Mouse (Mus musculus): ENCODE data around the gene Pou3f1. TPM values are rescaled to one million over a fixed set of nuclear protein-coding genes. Genes with fewer than 3 reads are reported as not detected.
"Not testable (repeated sequence)": the region's sequence is repeated elsewhere in the genome, so short reads cannot be mapped to it uniquely, and the experiment has no call there.

The Pou3f1 gene
- polyA plus RNA-seq, 1 experiment = 6.9 TPM

GRCm38 (mm10) chr4:124685897-124686402 lies 29.3 kb downstream of the Pou3f1 start:
- DNase-seq (ENCODE audit: extremely low spot score in 1 of 2, low spot score in 1 of 2) = no peak

- no peak for DNase-seq (ENCODE audit: extremely low spot score in 1 of 2, low spot score in 1 of 2)
These were observed 34.8 kb downstream of the Pou3f1 start for GRCm38 (mm10) chr4:124691455-124691854.

GRCm38 (mm10) chr4:124692416-124692861 lies 35.8 kb downstream of the Pou3f1 start:
- DNase-seq (ENCODE audit: extremely low spot score in 1 of 2, low spot score in 1 of 2) = no peak

GRCm38 (mm10) chr4:124693135-124693894 lies 36.7 kb downstream of the Pou3f1 start, which contains the start of gene Utp11:
TSS of gene Utp11 (minus strand) at chr4:124693600.
- peak; percentile 78 to 91 for DNase-seq (ENCODE audit: extremely low spot score in 1 of 2, low spot score in 1 of 2)

GRCm38 (mm10) chr4:124694572-124694971 lies 38.0 kb downstream of the Pou3f1 start:
- DNase-seq (ENCODE audit: extremely low spot score in 1 of 2, low spot score in 1 of 2) = no peak

GRCm38 (mm10) chr4:124695786-124696516 lies 39.3 kb downstream of the Pou3f1 start:
- DNase-seq (ENCODE audit: extremely low spot score in 1 of 2, low spot score in 1 of 2) = no peak

GRCm38 (mm10) chr4:124699791-124700190 lies 43.2 kb downstream of the Pou3f1 start:
- no peak for DNase-seq (ENCODE audit: extremely low spot score in 1 of 2, low spot score in 1 of 2)

GRCm38 (mm10) chr4:124700248-124700971 lies 43.8 kb downstream of the Pou3f1 start, which contains the start of gene Fhl3:
TSS of gene Fhl3 (plus strand) at chr4:124700701.
- DNase-seq (ENCODE audit: extremely low spot score in 1 of 2, low spot score in 1 of 2) = no peak

DNA sequence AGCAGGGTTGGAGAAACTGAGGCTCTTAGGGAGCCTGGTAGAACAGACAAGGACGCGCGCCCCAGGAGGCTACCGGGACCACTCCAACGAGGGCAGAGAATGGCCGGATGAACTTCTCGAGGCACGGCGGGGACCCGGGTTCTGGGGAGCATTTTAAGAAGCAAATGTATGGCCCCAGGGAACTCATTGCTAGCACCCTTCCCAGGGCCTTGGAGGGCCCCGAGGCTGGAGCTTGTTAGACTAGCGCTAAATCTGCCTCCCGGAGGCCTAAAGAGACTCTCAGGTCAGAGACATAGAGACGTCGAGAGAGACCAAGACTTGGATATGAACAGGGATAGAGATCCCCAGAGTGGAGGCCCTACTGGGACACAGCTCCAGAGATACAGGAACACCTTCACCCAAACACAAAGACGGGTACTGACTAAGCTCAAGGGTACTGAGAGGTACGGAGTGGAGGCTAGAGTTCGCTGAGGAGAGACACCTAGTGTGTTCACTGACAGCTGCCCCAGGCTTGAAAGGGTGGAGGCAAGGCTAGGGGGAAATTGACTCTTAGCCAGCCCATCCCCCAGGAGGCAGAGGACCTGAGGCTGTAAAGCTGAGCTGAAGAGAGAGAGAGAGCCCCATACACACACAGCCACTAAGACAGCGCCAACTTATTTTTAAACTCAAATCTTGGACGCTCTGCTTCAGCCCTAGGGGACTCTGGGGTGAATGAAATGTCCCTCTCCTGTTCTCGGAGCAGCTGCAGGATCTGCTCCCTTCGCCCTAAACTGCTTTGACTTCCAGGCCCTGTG lies 44.6 kb downstream of the Pou3f1 start:
- no peak for DNase-seq (ENCODE audit: extremely low spot score in 1 of 2, low spot score in 1 of 2)

- DNase-seq (ENCODE audit: extremely low spot score in 1 of 2, low spot score in 1 of 2) = no peak
These were observed 45.3 kb downstream of the Pou3f1 start for GRCm38 (mm10) chr4:124701916-124702315.

DNA sequence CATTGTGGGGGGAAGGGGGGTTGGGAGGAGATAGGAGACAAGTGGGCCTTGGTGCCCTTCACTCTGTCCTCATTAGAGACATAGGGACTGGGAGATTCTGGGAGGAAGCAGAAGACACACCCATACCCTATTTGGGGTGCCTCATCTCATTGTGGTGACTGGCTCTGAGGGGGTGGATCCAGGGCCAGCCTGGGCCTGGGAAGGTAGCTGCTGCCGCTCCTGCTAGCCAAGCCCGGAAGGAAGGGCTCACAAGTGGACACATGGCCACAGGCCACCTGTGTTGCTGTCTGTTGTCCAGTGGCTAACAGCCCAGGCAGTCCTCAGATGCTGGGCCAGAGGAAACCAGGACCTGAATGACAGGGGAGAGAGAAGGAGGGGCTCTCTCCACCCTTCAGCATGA lies 46.8 kb downstream of the Pou3f1 start:
- DNase-seq (ENCODE audit: extremely low spot score in 1 of 2, low spot score in 1 of 2) = no peak

DNA sequence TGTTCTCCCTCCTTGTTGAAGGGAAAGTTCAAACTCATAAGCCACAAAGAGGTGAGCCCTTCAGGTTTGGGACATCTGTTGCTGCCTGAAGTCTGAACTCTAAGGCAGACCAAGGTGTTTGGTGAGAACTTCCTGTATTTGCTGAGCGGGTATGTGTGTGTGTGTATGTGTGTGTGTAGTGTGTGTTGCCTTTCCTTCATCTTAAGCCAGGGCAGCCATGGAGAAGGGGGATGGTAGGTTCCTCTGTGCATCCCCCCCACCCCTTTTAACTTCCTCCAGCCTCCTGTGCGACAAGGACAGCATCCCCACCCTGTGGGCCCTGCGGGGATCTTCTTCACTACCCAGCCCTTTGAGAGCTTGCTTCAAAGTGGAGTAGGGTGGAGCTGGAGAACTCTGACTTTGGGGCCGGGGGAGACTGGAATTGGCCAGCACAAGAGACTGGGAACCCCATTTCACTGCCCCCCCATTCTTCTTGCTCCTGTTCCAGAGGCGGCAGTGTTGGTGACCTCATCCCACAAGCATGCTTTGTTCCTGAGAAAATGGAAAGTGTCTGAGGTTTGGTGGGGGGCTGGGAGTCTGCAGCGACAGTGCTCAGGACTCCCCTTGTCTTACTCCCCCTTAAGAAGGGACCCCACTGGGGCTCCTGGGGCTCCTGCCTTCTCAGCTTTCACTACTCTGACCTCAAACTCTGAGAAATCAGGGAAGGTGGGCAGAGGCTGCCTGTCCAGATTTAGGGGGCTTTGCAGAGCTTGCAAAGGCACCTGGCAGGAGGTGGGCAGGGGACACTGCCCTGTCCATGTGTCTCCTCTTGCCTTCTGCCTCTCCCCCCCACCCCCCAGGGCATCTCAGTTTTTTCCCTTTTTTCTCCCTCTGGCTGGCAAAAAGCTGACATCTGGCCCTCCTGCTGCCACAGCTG lies 47.5 kb downstream of the Pou3f1 start:
- no peak for DNase-seq (ENCODE audit: extremely low spot score in 1 of 2, low spot score in 1 of 2)

DNA sequence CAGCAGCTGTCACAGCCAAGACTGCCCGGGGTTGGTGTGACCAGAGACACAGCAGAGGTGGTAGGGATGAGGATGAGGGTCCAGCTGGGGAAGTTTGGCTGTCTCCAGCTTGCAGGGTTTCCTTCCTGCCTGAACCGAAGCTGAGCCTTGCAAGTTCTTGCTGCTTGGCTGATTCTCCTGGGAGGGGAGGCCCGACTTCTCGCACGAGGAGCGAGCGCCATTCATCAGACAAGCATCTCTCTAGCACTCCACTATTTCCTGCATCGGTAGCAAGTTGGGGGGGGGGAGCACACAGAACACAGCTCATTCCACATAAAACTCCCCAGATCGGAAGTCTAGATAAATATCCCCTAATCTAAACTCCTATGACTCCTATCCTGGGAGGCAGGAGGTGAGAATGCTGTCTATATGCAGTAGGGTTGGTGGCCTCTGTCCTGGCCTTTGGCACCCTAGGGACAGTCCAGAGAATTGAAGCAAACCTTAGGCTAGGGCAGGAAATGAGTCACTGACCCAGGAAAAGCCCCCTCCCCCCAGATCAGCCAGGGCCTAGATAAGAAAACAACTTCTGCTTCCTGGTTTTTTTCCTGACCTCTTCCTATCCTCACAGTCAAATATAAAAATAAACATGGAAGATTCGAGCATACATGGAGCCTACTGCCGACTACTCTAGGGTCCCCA lies 48.3 kb downstream of the Pou3f1 start:
- DNase-seq (ENCODE audit: extremely low spot score in 1 of 2, low spot score in 1 of 2) = no peak

DNA sequence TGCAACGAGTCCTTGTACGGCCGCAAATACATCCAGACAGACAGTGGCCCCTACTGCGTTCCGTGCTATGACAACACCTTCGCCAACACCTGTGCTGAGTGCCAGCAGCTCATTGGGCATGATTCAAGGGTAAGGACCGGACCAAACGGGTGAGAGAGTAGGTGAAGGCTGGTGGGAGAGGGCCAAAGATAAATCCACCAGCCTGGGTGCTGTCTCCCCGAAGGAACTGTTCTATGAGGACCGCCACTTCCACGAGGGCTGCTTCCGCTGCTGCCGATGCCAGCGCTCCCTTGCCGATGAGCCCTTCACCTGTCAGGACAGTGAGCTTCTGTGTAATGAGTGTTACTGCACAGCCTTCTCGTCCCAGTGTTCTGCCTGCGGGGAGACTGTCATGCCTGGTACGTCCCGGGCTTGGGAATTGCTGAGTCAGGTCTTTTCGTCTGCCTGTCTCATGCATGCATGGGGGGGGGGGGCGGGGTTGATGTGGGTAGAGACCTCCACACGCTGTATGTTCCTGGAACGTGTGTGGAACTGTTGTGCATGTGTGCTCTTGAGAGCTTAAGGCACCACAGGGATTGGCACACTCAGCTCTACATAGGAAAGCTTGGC lies 49.2 kb downstream of the Pou3f1 start:
- no peak for DNase-seq (ENCODE audit: extremely low spot score in 1 of 2, low spot score in 1 of 2)

- DNase-seq (ENCODE audit: extremely low spot score in 1 of 2, low spot score in 1 of 2) = not testable (repeated sequence)
These were observed 51.0 kb downstream of the Pou3f1 start for GRCm38 (mm10) chr4:124707381-124708199.

DNA sequence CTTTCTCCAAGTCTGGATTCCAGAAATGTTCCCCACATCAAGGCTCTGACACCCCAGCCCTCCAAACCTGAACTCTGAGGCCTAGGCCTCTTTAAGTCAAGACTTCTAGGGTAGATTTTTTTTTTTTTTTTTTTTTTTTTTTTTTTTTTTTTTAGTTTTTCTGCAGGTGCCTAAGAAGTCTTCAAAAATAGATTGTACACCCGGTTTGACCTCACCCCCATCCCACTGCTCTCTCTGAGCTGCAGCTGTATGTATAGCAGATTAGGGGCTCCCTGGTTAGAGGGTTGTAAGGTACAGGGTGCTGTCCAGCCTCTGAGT lies 51.6 kb downstream of the Pou3f1 start:
- not testable (repeated sequence) for DNase-seq (ENCODE audit: extremely low spot score in 1 of 2, low spot score in 1 of 2)
